In the genomic region with DNA sequence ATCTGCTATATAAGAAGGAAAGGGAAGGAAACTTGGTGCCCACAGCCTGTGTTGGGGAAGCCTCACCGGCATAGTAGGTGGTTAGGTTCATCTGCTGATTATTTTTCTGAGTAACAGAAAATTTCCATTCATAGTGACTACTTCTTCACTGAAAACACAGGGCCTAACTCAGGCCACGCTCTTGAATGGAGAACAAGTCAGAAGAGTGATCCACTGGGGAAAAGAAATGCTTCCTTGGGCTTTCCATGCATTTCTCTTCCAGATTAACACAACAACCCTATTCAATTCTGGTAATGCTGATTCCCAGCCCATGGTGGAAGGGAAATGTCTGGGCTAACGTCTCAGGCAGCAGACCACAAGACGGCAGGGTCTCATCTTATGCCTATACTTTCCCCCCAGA, we compare ENCODE assay signal across 24 mouse cellular contexts.
A peak's percentile ranks its signal among the peaks of the same experiment; 100 is the strongest.
DNase-seq lines count a peak whose midpoint lies in the region; ATAC-seq and TF ChIP-seq lines count a peak whose summit lies in the region.
"Had no signal": no experiment of that assay in that cellular context is flagged by ENCODE, and none has a peak within 500 bp of the region (broad histone marks: within the 10 kb centered on the region; RNA-seq: fewer than 3 reads in every experiment).

No protein-coding gene starts in this region.

- no peak for TF ChIP-seq CTCF in intestine, postnatal 0 days (IDR thresholded peaks at IDR 0.05; ENCODE audit: low read depth)

- no peak overlapping the region for H3K4me2 ChIP-seq in intestine, embryonic 14.5 days (ENCODE audit: low read length)
- no peak overlapping the region for H3K4me2 ChIP-seq in intestine, postnatal 0 days (replicated peaks; ENCODE audit: low read depth)
- H3K4me2 ChIP-seq: embryonic facial prominence, embryonic 12.5 days; forebrain, embryonic 13.5 days; forebrain, embryonic 15.5 days had no signal

- no peak overlapping the region for H3K9ac ChIP-seq in intestine, embryonic 14.5 days (ENCODE audit: low read length)
- no peak overlapping the region for H3K9ac ChIP-seq in intestine, postnatal 0 days (ENCODE audit: low read depth, low read length)
- H3K9ac ChIP-seq: embryonic facial prominence, embryonic 12.5 days; forebrain, embryonic 13.5 days; forebrain, embryonic 15.5 days had no signal

- DNase-seq in heart, adult 11 months = peak; percentile 55
- no peak for DNase-seq in heart, postnatal 36 days
- DNase-seq in intestine, embryonic 14.5 days (ENCODE audit: low spot score) = peak; percentile 1
- peak; percentile 2 for DNase-seq in testis, postnatal 10 days (ENCODE audit: low spot score)
- DNase-seq in testis, postnatal 14 days (ENCODE audit: low spot score) = no peak
- DNase-seq: adrenal gland, adult 8-10 months; adrenal gland, postnatal 14 days; adrenal gland, postnatal 36 days; B cell, adult 2 months; cerebellum, adult 11-12 months; cerebellum, adult 2 months; cerebellum, adult 9-10 months; cerebellum, postnatal 10 days; cerebellum, postnatal 25 days had no signal

- H3K4me1 ChIP-seq in intestine, embryonic 14.5 days (replicated peaks; ENCODE audit: control insufficient read depth, insufficient read depth, low read length) = no peaks in the 10 kb centered on the region; the same call in 1 of the 2 replicates
- no peaks in the 10 kb centered on the region for H3K4me1 ChIP-seq in intestine, postnatal 0 days (replicated peaks; ENCODE audit: control insufficient read depth, insufficient read depth, low read length)
- H3K4me1 ChIP-seq: embryonic facial prominence, embryonic 12.5 days; forebrain, embryonic 13.5 days; forebrain, embryonic 15.5 days had no signal

- H3K9me3 ChIP-seq in intestine, embryonic 14.5 days (ENCODE audit: control insufficient read depth, low read length) = no peaks in the 10 kb centered on the region
- no peaks in the 10 kb centered on the region for H3K9me3 ChIP-seq in intestine, postnatal 0 days (ENCODE audit: control insufficient read depth)
- H3K9me3 ChIP-seq: embryonic facial prominence, embryonic 10.5 days; embryonic facial prominence, embryonic 12.5 days; forebrain, embryonic 13.5 days; forebrain, embryonic 15.5 days; G1E had no signal

- H3K36me3 ChIP-seq in intestine, embryonic 14.5 days (ENCODE audit: control insufficient read depth, insufficient read depth, low read length) = no peaks in the 10 kb centered on the region
- no peaks in the 10 kb centered on the region for H3K36me3 ChIP-seq in intestine, postnatal 0 days (ENCODE audit: control insufficient read depth, insufficient read depth)
- H3K36me3 ChIP-seq: embryonic facial prominence, embryonic 10.5 days; embryonic facial prominence, embryonic 12.5 days; forebrain, embryonic 15.5 days; G1E had no signal

- intact Hi-C loops in heart, postnatal 36 days (cut with DNase I) = no loop called here

- no peaks in the 10 kb centered on the region for H3K27me3 ChIP-seq in intestine, embryonic 14.5 days (replicated peaks; ENCODE audit: control insufficient read depth, insufficient read depth, low read length)
- no peaks in the 10 kb centered on the region for H3K27me3 ChIP-seq in intestine, postnatal 0 days (replicated peaks; ENCODE audit: control insufficient read depth, insufficient read depth, low read length)
- H3K27me3 ChIP-seq: CH12.LX; embryonic facial prominence, embryonic 12.5 days; forebrain, embryonic 13.5 days; forebrain, embryonic 15.5 days; Patski had no signal

- no peak overlapping the region for H3K4me3 ChIP-seq in intestine, embryonic 14.5 days (ENCODE audit: low read depth, low read length)
- H3K4me3 ChIP-seq in intestine, postnatal 0 days (ENCODE audit: low read depth, low read length) = no peak overlapping the region
- H3K4me3 ChIP-seq: embryonic facial prominence, embryonic 10.5 days; embryonic facial prominence, embryonic 12.5 days; forebrain, embryonic 13.5 days; forebrain, embryonic 15.5 days had no signal

- ATAC-seq in intestine, embryonic 14.5 days (replicated peaks; ENCODE audit: low FRiP score, low TSS enrichment, low read depth) = no peak
- ATAC-seq in intestine, postnatal 0 days = no peak
- ATAC-seq: activated CD4-positive, CD25-positive, alpha-beta regulatory T cell, adult 4 months; CD4-positive, CD25-positive, alpha-beta regulatory T cell, adult 4 months; forebrain, embryonic 13.5 days; forebrain, embryonic 15.5 days; Patski had no signal

- H3K27ac ChIP-seq in intestine, embryonic 14.5 days (ENCODE audit: low read depth) = no peak overlapping the region
- H3K27ac ChIP-seq in intestine, postnatal 0 days (ENCODE audit: low read depth, low read length) = no peak overlapping the region
- H3K27ac ChIP-seq: embryonic facial prominence, embryonic 10.5 days; embryonic facial prominence, embryonic 12.5 days; forebrain, embryonic 13.5 days; forebrain, embryonic 15.5 days had no signal

- 89% methylated on average over 4 of the region's 4 CpGs for WGBS in intestine, embryonic 14.5 days
- 87% methylated on average over 4 of the region's 4 CpGs for WGBS in intestine, postnatal 0 days

Comparison
In these comparisons a context has a peak if more than half of its experiments do, and no peak if none do; other contexts are left out.
1. DNase-seq: peak in heart, adult 11 months (single experiment), intestine, embryonic 14.5 days (single experiment) and testis, postnatal 10 days (single experiment); none in heart, postnatal 36 days (0 of 2) and testis, postnatal 14 days (single experiment).